Mouse (Mus musculus): ENCODE results near the gene Atox1.
A peak's percentile ranks its signal among the peaks of the same experiment; 100 is the strongest.
"Not testable (repeated sequence)": the region's sequence is repeated elsewhere in the genome, so short reads cannot be mapped to it uniquely, and the experiment has no call there.

Gene Atox1

GRCm38 (mm10) chr11:55453640-55454039 is 7.4 kb downstream of the Atox1 start:
- DNase-seq (ENCODE audit: extremely low read depth, low read depth, low spot score) = no peak

GRCm38 (mm10) chr11:55450311-55450710 is 10.7 kb downstream of the Atox1 start:
- no peak for DNase-seq (ENCODE audit: extremely low read depth, low read depth, low spot score)

GRCm38 (mm10) chr11:55449531-55449930 is 11.5 kb downstream of the Atox1 start:
- no peak for DNase-seq (ENCODE audit: extremely low read depth, low read depth, low spot score)

- DNase-seq (ENCODE audit: extremely low read depth, low read depth, low spot score) = peak; percentile 81
These were observed 14.5 kb downstream of the Atox1 start for GRCm38 (mm10) chr11:55446579-55446978.

GRCm38 (mm10) chr11:55444772-55445171 is 16.3 kb downstream of the Atox1 start:
- no peak for DNase-seq (ENCODE audit: extremely low read depth, low read depth, low spot score)

- DNase-seq (ENCODE audit: extremely low read depth, low read depth, low spot score) = no peak
These were observed 21.3 kb downstream of the Atox1 start for GRCm38 (mm10) chr11:55439718-55440117.

- no peak for DNase-seq (ENCODE audit: extremely low read depth, low read depth, low spot score)
These were observed 23.0 kb downstream of the Atox1 start for GRCm38 (mm10) chr11:55438031-55438430.

GRCm38 (mm10) chr11:55436089-55436488 is 24.9 kb downstream of the Atox1 start:
- no peak for DNase-seq (ENCODE audit: extremely low read depth, low read depth, low spot score)

GRCm38 (mm10) chr11:55432981-55433380 is 28.1 kb downstream of the Atox1 start:
- DNase-seq (ENCODE audit: extremely low read depth, low read depth, low spot score) = no peak

- DNase-seq (ENCODE audit: extremely low read depth, low read depth, low spot score) = no peak
These were observed 31.1 kb downstream of the Atox1 start for GRCm38 (mm10) chr11:55429973-55430372.

- no peak for DNase-seq (ENCODE audit: extremely low read depth, low read depth, low spot score)
These were observed 32.6 kb downstream of the Atox1 start for GRCm38 (mm10) chr11:55428186-55429012.

GRCm38 (mm10) chr11:55424746-55425360 is 36.2 kb downstream of the Atox1 start:
- no peak for DNase-seq (ENCODE audit: extremely low read depth, low read depth, low spot score)

- DNase-seq (ENCODE audit: extremely low read depth, low read depth, low spot score) = no peak
These were observed 37.3 kb downstream of the Atox1 start for GRCm38 (mm10) chr11:55423756-55424155.

- DNase-seq (ENCODE audit: extremely low read depth, low read depth, low spot score) = no peak
These were observed 38.1 kb downstream of the Atox1 start, which contains the start of gene Sparc for GRCm38 (mm10) chr11:55422978-55423377. Gene Sparc (minus strand): TSS chr11:55423183.

GRCm38 (mm10) chr11:55419678-55420307 is 41.2 kb downstream of the Atox1 start:
- no peak for DNase-seq (ENCODE audit: extremely low read depth, low read depth, low spot score)

- DNase-seq (ENCODE audit: extremely low read depth, low read depth, low spot score) = no peak
These were observed 41.8 kb downstream of the Atox1 start for GRCm38 (mm10) chr11:55419296-55419677.

- no peak for DNase-seq (ENCODE audit: extremely low read depth, low read depth, low spot score)
These were observed 42.4 kb downstream of the Atox1 start for GRCm38 (mm10) chr11:55418704-55419061.

- DNase-seq (ENCODE audit: extremely low read depth, low read depth, low spot score) = no peak
These were observed 42.9 kb downstream of the Atox1 start for GRCm38 (mm10) chr11:55417898-55418703.

- DNase-seq (ENCODE audit: extremely low read depth, low read depth, low spot score) = no peak
These were observed 44.3 kb downstream of the Atox1 start for GRCm38 (mm10) chr11:55416609-55417265.

- DNase-seq (ENCODE audit: extremely low read depth, low read depth, low spot score) = not testable (repeated sequence)
These were observed 45.3 kb downstream of the Atox1 start for GRCm38 (mm10) chr11:55415731-55416130.
